Mouse (Mus musculus) megakaryocyte, embryonic 14.5 days (primary cell): ENCODE results near the gene ccdc198.
"Not testable (repeated sequence)": the region's sequence is repeated elsewhere in the genome, so short reads cannot be mapped to it uniquely, and the experiment has no call there.

ENCODE experiments used
- FLI1 ChIP-seq: IDR thresholded peaks from 2 replicates; pipeline ENCODE4 v1.6.1; 2012; ENCODE audit warnings: low read length, inconsistent platforms, mixed read lengths
- GATA1 ChIP-seq: IDR thresholded peaks from 3 replicates; pipeline ENCODE4 v1.6.1; 2012; ENCODE audit warnings: mixed read lengths, low read length, inconsistent platforms, borderline replicate concordance

DNA sequence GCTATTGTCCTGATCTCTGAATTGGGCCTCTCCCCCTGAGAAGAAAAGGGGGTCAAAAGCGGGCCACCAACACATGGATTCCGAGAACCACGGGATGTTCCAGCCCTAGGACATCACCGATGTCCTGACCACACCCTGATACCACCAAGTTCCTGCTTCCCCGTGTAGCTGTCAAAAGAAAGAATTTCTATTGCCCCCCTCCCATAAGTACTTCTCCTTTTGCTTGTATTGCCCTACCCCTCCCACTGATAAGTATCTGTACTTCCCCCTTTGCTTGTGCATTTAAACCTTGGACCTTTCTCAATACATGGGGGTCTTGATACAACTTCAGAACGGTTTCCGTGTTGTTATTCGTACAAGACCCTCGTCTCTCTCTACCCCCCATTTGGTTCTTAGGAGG lies 33.2 kb upstream of the ccdc198 start:
- TF ChIP-seq GATA1, FLI1: not testable (repeated sequence)
